Mouse (Mus musculus) heart, postnatal 0 days (tissue): ENCODE measurements around the gene Gm49405. TPM values are rescaled to one million over a fixed set of nuclear protein-coding genes. Genes with fewer than 3 reads are reported as not detected.

Experiments
- ATAC-seq: fragments of 200-750 bp; cut with Nextera tagmentation; 2 replicates; pipeline ENCODE4 v1.8.0; 2017; ENCODE audit warnings: low read depth, moderate number of reproducible peaks, moderate library complexity; ENCODE audit not compliant: insufficient read depth
- DNase-seq: peaks from one replicate; pipeline ENCODE4 v3.0.0-alpha.2; 2016; ENCODE audit warnings: low spot score
- H3K27ac ChIP-seq: fragments of 300-500 bp; sonication (generic); 2 replicates; pipeline ENCODE4 v1.5.1; 2014; ENCODE audit warnings: low read depth, mild to moderate bottlenecking
- H3K27me3 ChIP-seq: fragments of 300-500 bp; sonication (generic); 2 replicates; pipeline ENCODE4 v1.6.1; 2014; ENCODE audit warnings: low read length, mixed read lengths; ENCODE audit not compliant: control insufficient read depth, insufficient read depth
- H3K36me3 ChIP-seq: fragments of 300-500 bp; sonication (generic); replicated peaks from 2 replicates; pipeline ENCODE4 v1.6.1; 2014; ENCODE audit warnings: low read length, mixed read lengths; ENCODE audit not compliant: control insufficient read depth, insufficient read depth
- H3K4me1 ChIP-seq: fragments of 300-500 bp; sonication (generic); 2 replicates; pipeline ENCODE4 v1.6.1; 2014; ENCODE audit warnings: antibody characterized with exemption; ENCODE audit not compliant: control insufficient read depth, insufficient read depth
- H3K4me2 ChIP-seq: fragments of 300-500 bp; sonication (generic); 2 replicates; pipeline ENCODE4 v1.6.1; 2014; ENCODE audit warnings: low read depth, mild to moderate bottlenecking, low read length, moderate library complexity
- H3K4me3 ChIP-seq: fragments of 300-500 bp; sonication (generic); 2 replicates; pipeline ENCODE4 v1.5.1; 2014; ENCODE audit warnings: low read depth, low read length
- H3K9ac ChIP-seq: fragments of 300-500 bp; sonication (generic); replicated peaks from 2 replicates; pipeline ENCODE4 v1.6.1; 2014; ENCODE audit warnings: low read depth, low read length, mixed read lengths
- H3K9me3 ChIP-seq: fragments of 300-500 bp; sonication (generic); replicated peaks from 2 replicates; pipeline ENCODE4 v1.6.1; 2016; ENCODE audit warnings: low read length; ENCODE audit not compliant: control insufficient read depth
- CTCF ChIP-seq: IDR thresholded peaks from 2 replicates; pipeline ENCODE4 v1.5.1; 2016; ENCODE audit warnings: antibody characterized with exemption, control low read depth, low read depth
- EP300 ChIP-seq: IDR thresholded peaks from 2 replicates; pipeline ENCODE4 v1.6.1; 2016; ENCODE audit warnings: antibody characterized with exemption, low read depth
- WGBS: fragments of 180-500 bp; shearing (Covaris S2); extraction: QIAGEN DNeasy Blood & Tissue Kit; methylation state at CpG from one replicate; pipeline ENCODE4 v1.1.7; 2014; 5-methylcytosine and 5-hydroxymethylcytosine counted together
- polyA plus RNA-seq: library from polyadenylated mRNA; unstranded; fragments of >200 nt; fragmentation: Nextera tagmentation; extraction: Ambion mirVana; gene quantifications from 2 replicates; pipeline ENCODE4 v1.2.1, GENCODE M21; 2015
- total RNA-seq: library from RNA; depleted of rRNA; stranded (reverse); fragments of >200 nt; gene quantifications from 2 replicates; pipeline ENCODE4 v1.2.3, GENCODE M21; 2014; ENCODE audit warnings: low replicate concordance

Gm49405 gene
- total and polyA plus RNA-seq, 2 experiments from 2014 or later: 3.6 to 7.0 TPM

- peak overlapping the region; percentile 54 for H3K9ac ChIP-seq
- DNase-seq (no peak), ATAC-seq (no peak)
- peak overlapping the region; percentile 74 for H3K4me2 ChIP-seq
- H3K27me3 ChIP-seq: no peaks in the 10 kb centered on the region
- peaks cover 39% of the 10 kb centered on the region for H3K4me1 ChIP-seq
- H3K9me3 ChIP-seq: no peaks in the 10 kb centered on the region
- H3K27ac ChIP-seq: peak overlapping the region; percentile 95
- TF ChIP-seq EP300: no peak
- no peak for TF ChIP-seq CTCF
- peaks cover 4% of the 10 kb centered on the region; the same call in 1 of the 2 replicates for H3K36me3 ChIP-seq
- WGBS: 18% methylated on average over 17 of the region's 17 CpGs
- peak overlapping the region; percentile 67 for H3K4me3 ChIP-seq
Measured at GRCm38 (mm10) chr19:4000949-4001525, 611 bp downstream of the Gm49405 start.

- Histone ChIP-seq H3K4me2 (no peak overlapping the region), H3K9ac (no peak overlapping the region), H3K27me3 (no peaks in the 10 kb centered on the region), H3K36me3 (peaks cover 11% of the 10 kb centered on the region), H3K4me3 (no peak overlapping the region), H3K9me3 (no peaks in the 10 kb centered on the region), H3K4me1 (peaks cover 39% of the 10 kb centered on the region), H3K27ac (peak overlapping the region; percentile 95)
- no peak for TF ChIP-seq CTCF
- no peak for TF ChIP-seq EP300
- ATAC-seq: no peak
- DNase-seq: no peak
- WGBS: 61% methylated on average over 5 of the region's 5 CpGs
Measured at GRCm38 (mm10) chr19:4001752-4002151, 1.3 kb downstream of the Gm49405 start.

- Histone ChIP-seq H3K27me3 (no peaks in the 10 kb centered on the region), H3K27ac (peak within 1 kb of the TSS; percentile 95), H3K36me3 (peaks cover 25% of the 10 kb centered on the region), H3K4me3 (peak within 1 kb of the TSS; percentile 25), H3K4me2 (peak within 1 kb of the TSS; percentile 49), H3K9ac (peak within 1 kb of the TSS; percentile 31; the same call in 1 of the 2 replicates), H3K4me1 (peaks cover 39% of the 10 kb centered on the region), H3K9me3 (no peaks in the 10 kb centered on the region)
- ATAC-seq (peak; percentile 60), DNase-seq (peak; percentile 70)
- TF ChIP-seq CTCF (no peak), EP300 (peak; percentile 71; the same call in 1 of the 2 replicates)
- 48% methylated on average over 1 of the region's 1 CpGs for WGBS
Measured at GRCm38 (mm10) chr19:4003112-4003511, 2.7 kb downstream of the Gm49405 start, which contains the start of gene Doc2g. Doc2g (plus strand) TSS chr19:4003313.

DNA sequence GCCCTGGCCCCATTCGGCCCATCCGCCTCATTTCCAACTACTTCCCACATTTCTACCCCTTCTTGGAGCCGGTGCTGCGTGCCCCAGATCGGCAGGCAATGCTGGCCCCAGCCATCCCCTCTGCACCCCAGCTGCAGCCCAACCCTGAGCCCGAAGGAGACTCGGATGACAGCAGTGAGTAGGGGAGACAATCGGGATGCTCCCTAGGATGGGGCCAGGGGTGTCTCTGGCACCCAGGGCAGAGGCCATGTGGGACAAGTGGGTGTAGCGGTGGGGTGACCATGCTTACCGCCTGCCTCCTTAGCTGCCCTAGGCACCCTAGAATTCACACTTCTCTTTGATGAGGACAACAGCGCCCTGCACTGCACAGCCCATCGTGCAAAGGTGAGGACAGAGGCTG, 3.2 kb downstream of the Gm49405 start:
- TF ChIP-seq CTCF (no peak), EP300 (no peak)
- no peaks in the 10 kb centered on the region for H3K9me3 ChIP-seq
- H3K4me3 ChIP-seq: peak overlapping the region; percentile 25
- peaks cover 30% of the 10 kb centered on the region for H3K36me3 ChIP-seq
- no peaks in the 10 kb centered on the region for H3K27me3 ChIP-seq
- no peak for ATAC-seq
- no peak for DNase-seq
- peak overlapping the region; percentile 49 for H3K4me2 ChIP-seq
- H3K27ac ChIP-seq: peak overlapping the region; percentile 85
- WGBS: 54% methylated on average over 12 of the region's 12 CpGs
- peaks cover 39% of the 10 kb centered on the region for H3K4me1 ChIP-seq
- H3K9ac ChIP-seq: peak overlapping the region; percentile 31; the same call in 1 of the 2 replicates

DNA sequence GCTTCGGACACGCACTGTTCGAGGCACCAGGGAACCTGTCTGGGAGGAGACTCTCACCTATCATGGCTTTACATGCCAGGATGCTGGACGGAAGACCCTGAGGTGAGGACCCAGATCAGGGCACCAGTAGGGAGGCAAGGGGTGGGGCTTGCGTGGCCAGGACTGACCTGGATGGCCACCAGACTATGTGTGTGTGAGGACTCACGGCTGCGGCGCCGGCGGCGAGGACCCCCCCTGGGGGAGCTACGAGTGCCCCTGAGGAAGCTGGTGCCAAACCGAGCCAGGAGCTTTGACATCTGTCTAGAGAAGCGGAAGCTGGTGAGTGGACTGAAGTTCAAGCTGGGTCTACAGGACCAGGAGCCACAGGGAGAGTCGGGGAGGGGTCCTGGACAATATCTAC, 3.9 kb downstream of the Gm49405 start:
- H3K4me3 ChIP-seq: peak overlapping the region; percentile 25; the same call in 1 of the 2 replicates
- peak overlapping the region; percentile 49 for H3K4me2 ChIP-seq
- no peaks in the 10 kb centered on the region for H3K9me3 ChIP-seq
- H3K27ac ChIP-seq: peak overlapping the region; percentile 33; the same call in 1 of the 2 replicates
- no peak for DNase-seq
- H3K36me3 ChIP-seq: peaks cover 37% of the 10 kb centered on the region
- H3K9ac ChIP-seq: peak overlapping the region; percentile 12; the same call in 1 of the 2 replicates
- WGBS: 66% methylated on average over 15 of the region's 15 CpGs
- H3K27me3 ChIP-seq: no peaks in the 10 kb centered on the region
- peaks cover 39% of the 10 kb centered on the region for H3K4me1 ChIP-seq
- no peak for TF ChIP-seq EP300
- no peak for TF ChIP-seq CTCF
- no peak for ATAC-seq
